Mouse (Mus musculus) ZHBTc4 (cell line): ENCODE measurements around the gene Palld.
A peak's percentile ranks its signal among the peaks of the same experiment; 100 is the strongest.

Experiments used
- DNase-seq: peaks from one replicate; pipeline ENCODE4 v3.0.0-alpha.2; 2011; ENCODE audit warnings: low read depth, low spot score

Palld gene

GRCm38 (mm10) chr8:61557036-61557435, 345.5 kb downstream of the Palld start:
- no peak for DNase-seq

- no peak for DNase-seq
These were observed 346.3 kb downstream of the Palld start for GRCm38 (mm10) chr8:61556219-61556618.

GRCm38 (mm10) chr8:61555343-61555742, 347.1 kb downstream of the Palld start:
- peak; percentile 28 for DNase-seq

- DNase-seq = no peak
These were observed 349.6 kb downstream of the Palld start for GRCm38 (mm10) chr8:61552755-61553402.

- no peak for DNase-seq
These were observed 350.3 kb downstream of the Palld start for GRCm38 (mm10) chr8:61552221-61552620.

GRCm38 (mm10) chr8:61550006-61550748, 352.3 kb downstream of the Palld start:
- peak; percentile 87 for DNase-seq

- peak; percentile 55 for DNase-seq
These were observed 352.9 kb downstream of the Palld start for GRCm38 (mm10) chr8:61549585-61549984.

- DNase-seq = peak; percentile 95
These were observed 362.5 kb downstream of the Palld start for GRCm38 (mm10) chr8:61539828-61540500.

- no peak for DNase-seq
These were observed 365.0 kb downstream of the Palld start for GRCm38 (mm10) chr8:61537471-61537870.

GRCm38 (mm10) chr8:61535472-61535871, 367.0 kb downstream of the Palld start:
- DNase-seq = peak; percentile 93

- peak; percentile 83 for DNase-seq
These were observed 369.0 kb downstream of the Palld start for GRCm38 (mm10) chr8:61533356-61533926.

GRCm38 (mm10) chr8:61532831-61533230, 369.7 kb downstream of the Palld start:
- no peak for DNase-seq

- peak; percentile 77 for DNase-seq
These were observed 370.3 kb downstream of the Palld start for GRCm38 (mm10) chr8:61531944-61532795.

- no peak for DNase-seq
These were observed 373.8 kb downstream of the Palld start for GRCm38 (mm10) chr8:61528642-61529041.

- DNase-seq = no peak
These were observed 374.3 kb downstream of the Palld start for GRCm38 (mm10) chr8:61528197-61528596.

- no peak for DNase-seq
These were observed 375.5 kb downstream of the Palld start for GRCm38 (mm10) chr8:61527037-61527436.

GRCm38 (mm10) chr8:61522132-61522531, 380.4 kb downstream of the Palld start:
- DNase-seq = peak; percentile 49

GRCm38 (mm10) chr8:61517502-61518185, 384.8 kb downstream of the Palld start:
- peak; percentile 23 for DNase-seq

GRCm38 (mm10) chr8:61516745-61517501, 385.6 kb downstream of the Palld start:
- peak; percentile 9 for DNase-seq
